Mouse (Mus musculus): ENCODE results near the gene Tmem8b. TPM values are rescaled to one million over a fixed set of nuclear protein-coding genes. Genes with fewer than 3 reads are reported as not detected.

Gene Tmem8b
- total RNA-seq, 2 experiments from 2014 or later, result 4.7 to 5.0 TPM

Small RNA genes within 50 kb of the gene (microRNA-seq; reads per million reads assigned to microRNA genes)
- gene Gm25262, result not detected

Other genes starting within 250 kb of the Tmem8b start
- gene Fam166b, start 239.8 kb upstream of the Tmem8b start, total RNA-seq (2021), result under 1 TPM in 1 of 2 experiments, not detected in 1; 0.92 TPM
- 10 to 100 TPM; 52.2 to 65.5 TPM for gene Tesk1, start 227.0 kb upstream of the Tmem8b start, total RNA-seq (2021)
- 1 to 10 TPM; 2.7 to 3.4 TPM for gene Cd72, start 214.3 kb upstream of the Tmem8b start, total RNA-seq (2021)
- not detected for gene Sit1, start 185.2 kb upstream of the Tmem8b start, total RNA-seq (2021)
- gene Ccdc107, start 176.1 kb upstream of the Tmem8b start, total RNA-seq (2021), result 10 to 100 TPM; 57.3 to 59.3 TPM
- 1 to 10 TPM; 2.6 to 3.5 TPM for gene Arhgef39, start 169.3 kb upstream of the Tmem8b start, total RNA-seq (2021)
- gene Car9, start 162.0 kb upstream of the Tmem8b start, total RNA-seq (2021), result 1 to 10 TPM in 1 of 2 experiments, under 1 TPM in 1; 0.49 to 1.2 TPM
- gene Tpm2, start 145.2 kb upstream of the Tmem8b start, total RNA-seq (2021), result 100 to 1,000 TPM in 1 of 2 experiments, 10 to 100 TPM in 1; 69.6 to 143 TPM
- 100 to 1,000 TPM; 117 to 170 TPM for gene Creb3, start 106.6 kb upstream of the Tmem8b start, total RNA-seq (2021)
- 100 to 1,000 TPM; 241 to 244 TPM for gene Tln1, start 106.3 kb upstream of the Tmem8b start, total RNA-seq (2021)
- 10 to 100 TPM; 40.5 to 53.3 TPM for gene Rgp1, start 90.3 kb upstream of the Tmem8b start, total RNA-seq (2021)
- gene Gba2, start 90.1 kb upstream of the Tmem8b start, total RNA-seq (2021), result 10 to 100 TPM; 11.0 to 11.5 TPM
- 1 to 10 TPM; 3.2 to 3.4 TPM for gene Msmp, start 84.5 kb upstream of the Tmem8b start, total RNA-seq (2021)
- 10 to 100 TPM; 27.7 to 37.9 TPM for gene Npr2, start 37.0 kb upstream of the Tmem8b start, total RNA-seq (2021)
- under 1 TPM; 0.30 to 0.40 TPM for gene Spag8, start 15.4 kb upstream of the Tmem8b start, total RNA-seq (2021)
- gene Hint2, start 12.5 kb upstream of the Tmem8b start, total RNA-seq (2021), result 10 to 100 TPM; 76.8 to 79.3 TPM
- under 1 TPM; 0.20 TPM for gene Fam221b, start 174 bp downstream of the Tmem8b start, total RNA-seq (2021)
- gene Olfr70, start 31.8 kb downstream of the Tmem8b start, total RNA-seq (2021), result not detected
- not detected for gene Olfr71, start 41.3 kb downstream of the Tmem8b start, total RNA-seq (2021)
- 1 to 10 TPM; 2.3 to 3.9 TPM for gene Hrct1, start 58.2 kb downstream of the Tmem8b start, total RNA-seq (2021)
- gene Spaar, start 61.1 kb downstream of the Tmem8b start, total RNA-seq (2021), result 1 to 10 TPM; 1.7 to 2.6 TPM
- not detected for gene Olfr159, start 102.0 kb downstream of the Tmem8b start, total RNA-seq (2021)
- not detected for gene Olfr156, start 154.9 kb downstream of the Tmem8b start, total RNA-seq (2021)
- gene Olfr157, start 171.2 kb downstream of the Tmem8b start, total RNA-seq (2021), result not detected
- not detected for gene Olfr155, start 182.6 kb downstream of the Tmem8b start, total RNA-seq (2021)
- 10 to 100 TPM; 20.6 to 22.0 TPM for gene Reck, start 206.6 kb downstream of the Tmem8b start, total RNA-seq (2021)